Mouse (Mus musculus) left cerebral cortex, adult 2 months (tissue): ENCODE results near the gene Ate1. TPM values are rescaled to one million over a fixed set of nuclear protein-coding genes. Genes with fewer than 3 reads are reported as not detected.
"Not testable (repeated sequence)": the region's sequence is repeated elsewhere in the genome, so short reads cannot be mapped to it uniquely, and the experiment has no call there.

Source experiments
- DNase-seq, 2 experiments: peaks; one replicate each; pipeline ENCODE4 v3.0.0; 2021 to 2022; ENCODE audit warnings: low spot score in 2 of 2, mixed read lengths in 1 of 2; ENCODE audit errors: extremely low spot score in 1 of 2
- H3K27ac ChIP-seq: fragments of 200-600 bp; 2 replicates; pipeline ENCODE4 v1.8.1; 2022
- H3K4me3 ChIP-seq: fragments of 200-600 bp; 2 replicates; pipeline ENCODE4 v1.8.1; 2022
- CTCF ChIP-seq: fragments of 200-600 bp; IDR thresholded peaks from 2 replicates; pipeline ENCODE4 v1.8.1; 2022; ENCODE audit warnings: antibody characterized with exemption, mild to moderate bottlenecking, moderate library complexity
- intact Hi-C: fragments of 180-260 bp; cut with DNase I; formaldehyde crosslinking; loops from one replicate; pipeline ENCODE4 v1.15.1; 2025
- total RNA-seq, 2 experiments: library from RNA; stranded (reverse); gene quantifications; 2 replicates each; pipeline ENCODE4 v1.2.3; 2021

Ate1 gene
- total RNA-seq, 2 experiments from 2014 or later, result 63.8 to 64.7 TPM

DNA sequence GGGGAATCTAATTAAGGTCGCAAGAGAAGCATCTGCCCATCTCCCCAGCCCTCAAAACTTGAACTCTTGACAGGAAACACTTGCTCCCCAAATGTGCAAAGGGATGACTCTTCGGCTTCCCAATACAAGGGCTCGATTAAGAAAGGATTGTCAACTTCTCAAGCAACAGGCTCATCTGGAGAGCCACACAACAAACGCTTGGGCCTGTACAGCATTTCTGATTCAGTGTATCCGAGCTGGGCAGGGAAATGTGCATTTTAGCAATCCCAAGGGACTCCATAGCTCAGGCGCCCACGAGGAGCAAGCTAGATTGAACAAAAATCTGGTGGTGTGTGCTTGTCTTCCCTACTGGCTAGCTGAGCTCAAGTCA is 26.2 kb upstream of the Ate1 start:
- Histone ChIP-seq H3K4me3 (peak overlapping the region; percentile 85), H3K27ac (peak overlapping the region; percentile 97)
- intact Hi-C loops, result loop anchor here (2.0 to 5.0 kb wide), 6 partner anchors 28 to 216 kb away; no protein-coding TSS in a partner anchor
- no peak for DNase-seq
- no peak for TF ChIP-seq CTCF

- H3K27ac ChIP-seq, result no peak overlapping the region; the same call in 1 of the 2 replicates
- no peak for TF ChIP-seq CTCF
- H3K4me3 ChIP-seq, result peak overlapping the region; percentile 85
- intact Hi-C loops, result loop anchor here (2.0 to 5.0 kb wide), 6 partner anchors 27 to 216 kb away; no protein-coding TSS in a partner anchor
- DNase-seq, result no peak
Observed at GRCm38 (mm10) chr7:130545893-130546292, 25.7 kb upstream of the Ate1 start.

GRCm38 (mm10) chr7:130545401-130545800 is 25.2 kb upstream of the Ate1 start:
- H3K27ac ChIP-seq, result no peak overlapping the region
- peak overlapping the region; percentile 85; the same call in 1 of the 2 replicates for H3K4me3 ChIP-seq
- DNase-seq, result no peak
- TF ChIP-seq CTCF, result no peak
- intact Hi-C loops, result loop anchor here (5.0 kb wide), 4 partner anchors 102 to 217 kb away; no protein-coding TSS in a partner anchor

- no peak overlapping the region for H3K4me3 ChIP-seq
- H3K27ac ChIP-seq, result no peak overlapping the region
- DNase-seq, result no peak
- intact Hi-C loops, result no loop called here
- no peak for TF ChIP-seq CTCF
Observed at GRCm38 (mm10) chr7:130543181-130543580, 23.0 kb upstream of the Ate1 start.

- Histone ChIP-seq H3K4me3 (no peak overlapping the region), H3K27ac (no peak overlapping the region)
- TF ChIP-seq CTCF, result no peak
- DNase-seq, result no peak
- intact Hi-C loops, result no loop called here
Observed at GRCm38 (mm10) chr7:130540176-130540575, 20.0 kb upstream of the Ate1 start.

- intact Hi-C loops, result no loop called here
- Histone ChIP-seq H3K27ac (no peak overlapping the region), H3K4me3 (no peak overlapping the region)
- TF ChIP-seq CTCF, result no peak
- DNase-seq, result no peak
Observed at GRCm38 (mm10) chr7:130537068-130537467, 16.9 kb upstream of the Ate1 start.

DNA sequence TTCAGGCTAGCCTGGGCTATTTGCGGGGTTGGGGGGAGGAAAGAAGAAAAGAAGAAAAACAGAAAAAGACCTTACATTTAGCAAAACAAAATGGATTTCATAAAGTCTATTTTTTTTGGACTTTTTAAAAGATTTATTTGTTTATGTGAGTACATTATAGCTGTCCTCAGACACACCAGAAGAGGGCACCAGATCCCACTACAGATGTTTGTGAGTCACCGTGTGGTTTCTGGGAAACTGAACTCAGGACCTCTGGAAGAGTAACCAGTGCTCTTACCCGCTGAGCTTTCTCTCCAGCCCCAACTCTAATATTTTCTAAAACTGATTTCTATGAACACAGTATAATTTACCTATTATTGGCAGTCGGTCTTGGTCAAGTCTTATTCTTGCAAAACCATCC is 15.0 kb upstream of the Ate1 start:
- no peak overlapping the region for H3K4me3 ChIP-seq
- no peak overlapping the region for H3K27ac ChIP-seq
- intact Hi-C loops, result no loop called here
- DNase-seq, result no peak
- peak; percentile 43 for TF ChIP-seq CTCF

DNA sequence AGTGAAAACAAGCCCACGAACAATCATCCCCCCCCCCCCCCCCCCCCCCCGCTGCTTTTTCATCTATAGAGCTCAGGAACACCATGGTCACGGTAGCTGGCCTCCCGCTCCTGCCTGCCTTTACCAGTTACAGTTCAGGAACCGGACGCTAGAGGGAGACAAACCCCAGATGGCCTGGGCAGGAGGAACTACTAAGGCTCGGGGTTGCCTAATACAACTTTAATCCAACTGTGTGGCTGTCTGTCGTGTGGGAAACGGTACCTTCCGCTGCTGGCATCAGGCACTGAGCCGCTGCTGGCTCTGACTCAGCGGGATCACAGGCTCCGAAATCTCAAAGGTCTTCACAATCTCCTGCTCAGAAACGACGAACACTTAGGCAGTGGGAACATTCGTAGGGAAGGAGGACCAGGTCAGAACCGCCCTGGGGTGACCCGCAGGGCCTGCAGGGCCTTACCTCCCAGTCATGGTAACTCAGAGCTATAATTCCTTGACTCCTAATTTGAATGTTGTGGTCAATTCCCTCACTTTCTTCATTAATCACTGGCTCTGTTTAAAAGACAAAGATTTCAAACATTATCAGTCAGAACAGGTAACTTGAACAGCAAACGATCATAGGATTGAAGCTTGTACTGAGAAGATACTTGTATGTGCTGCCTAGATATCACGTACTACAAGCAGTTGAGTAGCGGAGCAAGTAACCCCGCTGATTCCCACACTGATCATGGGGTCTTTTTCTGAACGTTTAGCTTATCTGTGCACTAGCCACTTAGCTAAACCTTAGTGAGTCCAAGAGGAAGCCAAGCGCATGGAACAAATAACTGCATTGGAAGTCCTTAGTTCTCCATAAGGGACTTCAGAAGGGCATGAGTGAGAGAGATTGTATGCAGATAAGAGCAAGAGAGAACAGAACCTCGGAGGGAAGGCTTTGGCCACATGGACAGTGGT is 13.4 kb upstream of the Ate1 start:
- peak; percentile 71 for TF ChIP-seq CTCF
- DNase-seq, result peak; percentile 84 to 92
- Histone ChIP-seq H3K4me3 (no peak overlapping the region), H3K27ac (no peak overlapping the region)
- intact Hi-C loops, result loop anchor here (2.0 to 5.0 kb wide), 2 partner anchors 159 to 229 kb away; no protein-coding TSS in a partner anchor

- DNase-seq, H3K4me3 ChIP-seq, H3K27ac ChIP-seq: not testable (repeated sequence)
- intact Hi-C loops, result loop anchor here (5.0 kb wide), 1 partner anchor 161 kb away; no protein-coding TSS in a partner anchor
Observed at GRCm38 (mm10) chr7:130531138-130531537, 11.0 kb upstream of the Ate1 start.

DNA sequence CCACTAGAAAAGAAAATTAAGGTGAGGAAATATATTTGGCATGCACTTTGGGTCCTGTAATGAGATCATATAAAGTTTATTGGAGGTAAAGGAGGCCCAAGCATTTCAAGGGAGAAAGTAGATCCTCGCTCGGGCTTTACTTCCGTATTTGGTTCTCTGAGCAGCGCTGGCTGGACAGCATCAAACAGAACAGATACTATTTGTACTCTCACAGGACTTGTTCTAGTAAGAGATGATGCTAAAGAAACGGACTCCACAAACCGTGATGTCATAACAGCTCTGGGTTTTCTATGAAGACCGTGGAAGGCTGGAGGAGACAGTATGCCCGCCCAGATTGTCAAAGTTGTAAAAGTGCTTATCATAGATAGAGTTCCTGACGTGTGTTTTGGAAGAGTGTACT is 7.1 kb upstream of the Ate1 start:
- Histone ChIP-seq H3K27ac (no peak overlapping the region), H3K4me3 (no peak overlapping the region)
- intact Hi-C loops, result loop anchor here (10.0 kb wide), 1 partner anchor 387 kb away; no protein-coding TSS in a partner anchor
- TF ChIP-seq CTCF, result no peak
- no peak for DNase-seq

- no peak for DNase-seq
- H3K4me3 ChIP-seq, result no peak overlapping the region
- H3K27ac ChIP-seq, result no peak overlapping the region
- no peak for TF ChIP-seq CTCF
- intact Hi-C loops, result loop anchor here (10.0 kb wide), 1 partner anchor 391 kb away; no protein-coding TSS in a partner anchor
Observed at GRCm38 (mm10) chr7:130523451-130523850, 3.3 kb upstream of the Ate1 start.

GRCm38 (mm10) chr7:130520812-130521422 is 748 bp upstream of the Ate1 start:
- intact Hi-C loops, result loop anchor here (10.0 kb wide), 1 partner anchor 394 kb away; no protein-coding TSS in a partner anchor
- no peak overlapping the region for H3K4me3 ChIP-seq
- TF ChIP-seq CTCF, result no peak
- H3K27ac ChIP-seq, result peak overlapping the region; percentile 99
- no peak for DNase-seq
